Mouse (Mus musculus) neural tube, embryonic 10.5 days (tissue): ENCODE data around the gene Actrt3.

Experiments used
- DNase-seq: peaks from one replicate; pipeline ENCODE4 v3.0.0-alpha.2; 2017; ENCODE audit warnings: low spot score; ENCODE audit errors: extremely low spot score

The Actrt3 gene

DNA sequence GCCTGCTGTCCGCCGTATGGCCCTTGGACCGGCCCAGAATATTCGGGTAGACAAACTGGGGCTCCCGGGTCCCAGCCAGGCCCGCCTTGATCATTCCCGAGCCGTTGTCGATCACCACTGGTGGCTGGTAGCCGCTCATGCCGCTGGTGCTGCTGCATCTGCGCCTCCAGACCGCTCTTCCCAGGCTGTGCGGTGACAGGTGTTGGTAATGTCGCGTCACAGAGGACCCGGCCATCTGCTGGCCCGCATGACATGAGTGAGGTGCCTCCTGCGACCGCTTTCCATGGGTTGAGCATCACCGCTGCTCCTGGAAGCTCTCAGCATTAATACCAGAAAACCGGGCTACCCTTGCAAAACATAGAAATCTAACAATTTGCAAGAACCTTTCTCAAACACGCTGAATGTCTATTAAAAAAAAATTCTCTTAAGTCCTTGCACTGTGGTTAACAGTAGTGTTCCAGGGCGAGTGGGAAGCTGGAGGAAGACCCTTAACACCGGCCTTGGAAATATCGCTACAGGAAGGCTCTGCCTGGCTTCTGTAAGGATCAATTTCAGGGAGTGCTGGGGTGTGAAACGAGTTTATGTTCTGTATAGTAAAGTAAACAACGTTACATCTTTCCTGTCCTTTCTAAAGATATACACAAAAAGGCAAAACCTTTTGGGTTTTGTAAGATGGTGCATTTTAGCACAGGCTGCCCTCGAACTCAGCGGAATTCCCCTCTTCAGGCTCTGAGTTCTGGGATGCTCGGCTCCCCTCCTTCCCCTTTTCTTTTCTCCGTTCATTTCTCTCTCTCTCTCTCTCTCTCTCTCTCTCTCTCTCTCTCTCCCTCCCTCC lies at the start of gene Actrt3:
TSS of gene Actrt3 (minus strand) at position 229 of the 835 bp plus-strand sequence.
- DNase-seq: peak; percentile 67

DNA sequence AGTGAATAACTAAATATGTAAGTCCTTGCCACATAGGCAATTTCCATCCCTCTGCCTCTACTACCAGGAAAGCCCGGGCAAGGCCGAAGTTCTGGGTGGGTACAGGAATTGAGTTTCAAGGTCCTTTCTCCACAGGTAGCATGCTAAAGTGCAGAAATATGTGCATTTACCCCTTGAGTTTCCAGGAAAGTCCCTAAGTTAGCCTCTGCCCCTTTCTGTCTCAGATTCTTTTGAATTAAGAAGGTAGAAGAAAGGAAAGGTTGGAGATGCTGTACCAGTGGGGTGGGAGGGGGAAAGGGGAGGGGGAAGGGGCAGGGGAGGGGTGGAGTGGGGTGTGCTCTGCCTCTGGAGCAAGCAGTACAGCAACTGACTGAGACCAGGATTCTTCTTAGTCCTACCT lies 48.7 kb upstream of the Actrt3 start:
- no peak for DNase-seq

DNA sequence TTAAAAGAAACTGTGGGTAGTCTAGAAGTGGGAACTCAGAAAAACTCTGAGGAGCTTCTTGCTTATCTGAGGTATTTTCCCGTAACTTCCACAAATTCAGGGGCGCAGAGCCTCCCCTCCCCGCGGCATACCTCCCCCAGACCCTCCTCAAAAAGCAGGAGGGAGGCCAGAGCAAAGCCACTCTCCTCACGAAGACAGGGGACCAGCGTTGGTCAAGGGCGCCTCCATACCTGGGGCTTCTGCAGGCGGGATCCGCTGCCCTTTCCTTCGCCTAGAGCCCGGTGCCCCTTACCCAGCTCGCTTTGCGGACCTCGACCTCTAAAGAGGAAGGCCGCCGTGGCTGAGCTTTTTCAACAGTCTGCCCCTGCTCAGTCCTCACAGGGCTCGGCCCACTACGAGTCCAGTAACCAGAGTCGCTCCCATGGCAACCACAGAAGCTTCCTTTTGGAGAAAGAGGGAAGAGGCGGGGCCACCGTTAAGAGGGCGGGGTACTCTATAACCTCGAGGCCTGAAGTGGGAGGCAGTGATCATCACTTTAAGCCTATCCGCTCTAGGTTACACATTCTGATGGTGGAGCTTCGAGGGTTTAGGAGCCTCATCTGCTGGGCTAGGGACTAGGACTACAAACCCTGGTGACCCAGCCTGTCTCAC lies 47.8 kb upstream of the Actrt3 start, which contains the start of gene Lrrc34:
TSS of gene Lrrc34 (minus strand) at position 430 of the 651 bp plus-strand sequence.
- DNase-seq: peak; percentile 73

DNA sequence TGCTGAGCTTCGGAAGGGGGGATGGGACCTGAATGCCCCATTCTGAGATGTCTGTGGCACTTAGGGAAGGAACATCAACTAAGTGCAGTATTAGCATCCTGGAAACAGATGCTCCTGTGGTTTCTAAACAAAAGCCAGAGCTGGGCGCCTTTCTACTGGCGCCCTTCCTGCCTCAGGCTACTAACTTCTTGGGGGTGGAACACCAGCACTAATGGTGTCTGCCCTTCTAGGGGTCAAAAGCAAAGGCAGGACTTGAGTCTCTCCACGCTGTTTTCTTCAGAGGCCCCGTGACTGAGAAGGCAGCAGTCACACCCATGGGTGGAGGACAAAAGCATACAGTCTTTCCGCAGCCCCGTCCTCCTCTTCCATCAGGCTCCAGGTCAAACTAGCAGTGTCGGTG lies 47.0 kb upstream of the Actrt3 start:
- DNase-seq: no peak

DNA sequence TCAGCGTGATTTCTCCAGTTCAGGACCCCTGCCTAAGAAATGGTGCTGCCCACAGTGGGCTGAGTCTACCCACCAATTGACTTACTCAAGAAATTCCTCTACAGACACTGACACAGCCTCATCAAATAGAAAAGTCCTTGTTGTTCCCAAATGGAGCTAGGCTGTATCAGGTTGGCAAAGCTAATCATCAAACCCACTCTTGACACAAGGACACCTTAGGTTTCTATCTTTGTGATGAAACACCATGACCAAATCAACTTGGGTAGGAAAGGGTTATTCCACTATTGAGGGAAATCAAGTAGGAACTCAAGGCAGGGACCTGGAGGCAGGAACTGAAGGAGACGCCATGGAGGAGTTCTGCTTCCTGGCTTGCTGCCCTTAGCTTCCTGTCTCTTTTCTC lies 44.5 kb upstream of the Actrt3 start, which contains the start of gene Lrriq4:
TSS of gene Lrriq4 (plus strand) at position 301 of the 400 bp plus-strand sequence.
- no peak for DNase-seq

DNA sequence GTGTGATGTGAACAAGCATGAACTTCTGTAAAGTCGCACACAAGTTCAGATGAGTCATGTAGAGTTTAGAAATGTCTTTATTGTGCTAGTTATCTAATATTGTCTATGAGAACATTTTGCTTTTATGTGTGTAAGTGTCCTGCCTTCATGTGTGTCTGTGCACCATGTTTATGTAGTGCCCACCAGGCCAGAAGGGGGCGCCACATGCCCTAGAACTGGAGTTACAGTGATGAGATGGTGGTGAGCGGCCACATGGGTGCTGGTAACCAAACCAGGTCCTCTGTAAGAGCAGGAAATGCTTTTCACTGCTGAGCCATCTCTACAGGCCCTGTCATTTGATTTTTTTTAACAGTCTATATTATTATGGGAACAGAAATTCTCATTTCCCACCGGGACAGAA lies 35.9 kb upstream of the Actrt3 start:
- no peak for DNase-seq

DNA sequence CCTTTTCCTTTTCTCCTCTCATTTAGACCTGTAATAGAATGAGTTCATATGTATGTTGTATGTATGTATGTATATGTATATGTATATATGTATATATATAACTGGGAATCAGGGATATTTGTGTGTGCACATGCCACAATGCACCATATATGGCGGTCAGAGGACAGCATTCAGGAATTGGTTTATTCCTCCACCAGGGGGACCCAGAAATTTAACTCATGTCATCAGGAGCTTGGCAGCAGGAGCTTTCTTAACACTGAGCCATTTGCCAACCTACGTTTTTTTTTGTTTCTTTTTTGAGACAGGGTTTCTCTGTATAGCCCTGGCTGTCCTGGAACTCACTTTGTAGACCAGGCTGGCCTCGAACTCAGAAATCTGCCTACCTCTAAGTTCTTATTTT lies 33.9 kb upstream of the Actrt3 start:
- DNase-seq: no peak

DNA sequence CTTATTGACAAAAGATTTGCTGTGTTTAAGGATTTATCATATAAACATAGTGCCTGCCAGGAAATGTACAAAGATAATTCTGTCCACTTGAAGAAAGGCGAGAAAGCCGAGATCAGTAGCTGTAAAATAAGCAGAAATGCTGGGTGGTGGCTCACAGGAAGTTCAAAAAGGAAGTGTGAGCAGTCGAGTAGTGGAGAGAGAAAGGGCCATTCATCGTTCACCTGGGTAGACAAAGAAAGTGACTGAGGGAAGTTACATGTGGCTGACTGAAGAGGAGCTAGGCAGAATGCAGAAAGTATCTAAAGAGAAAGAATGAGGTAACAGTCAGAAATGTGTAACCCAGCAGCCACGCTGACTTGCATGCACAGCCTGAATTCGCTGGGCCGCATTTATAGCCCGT lies 20.4 kb upstream of the Actrt3 start:
- no peak for DNase-seq

DNA sequence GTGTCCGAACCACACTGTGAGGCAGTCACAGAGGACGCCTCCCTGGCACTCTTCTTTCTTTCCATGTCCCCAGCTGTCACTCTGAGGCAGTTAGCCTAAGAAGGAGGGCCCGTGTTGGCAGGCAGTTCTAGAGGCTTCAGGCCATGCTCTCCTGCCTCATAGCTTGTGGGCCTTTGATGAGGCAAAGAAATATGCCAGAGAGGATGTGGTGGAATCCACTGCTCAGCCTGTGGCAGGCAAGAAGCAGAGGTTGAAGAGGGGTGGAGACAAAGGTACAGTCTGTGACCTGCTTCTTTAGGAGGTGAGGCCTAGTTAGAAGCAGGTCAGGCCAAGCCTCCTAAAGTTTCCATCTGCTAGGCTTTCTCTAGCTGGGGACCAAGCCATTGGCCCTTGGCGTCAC lies 11.2 kb upstream of the Actrt3 start:
- no peak for DNase-seq

DNA sequence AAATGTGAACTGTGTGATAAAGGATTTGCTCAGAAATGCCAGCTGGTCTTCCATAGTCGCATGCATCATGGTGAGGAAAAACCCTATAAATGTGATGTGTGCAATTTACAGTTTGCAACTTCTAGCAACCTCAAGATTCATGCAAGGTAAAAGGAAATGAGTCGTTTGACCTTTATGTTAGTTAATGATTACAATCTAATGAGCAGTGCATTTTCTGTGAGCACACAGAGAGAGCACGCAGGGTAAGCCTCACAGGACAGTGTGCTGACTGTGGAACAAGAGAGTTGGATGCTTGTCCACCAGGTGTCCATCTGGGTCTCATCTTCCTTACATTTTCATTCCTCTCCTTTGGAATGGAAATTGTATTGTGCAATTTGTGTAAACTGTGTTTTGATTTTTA lies 9.3 kb upstream of the Actrt3 start:
- no peak for DNase-seq

DNA sequence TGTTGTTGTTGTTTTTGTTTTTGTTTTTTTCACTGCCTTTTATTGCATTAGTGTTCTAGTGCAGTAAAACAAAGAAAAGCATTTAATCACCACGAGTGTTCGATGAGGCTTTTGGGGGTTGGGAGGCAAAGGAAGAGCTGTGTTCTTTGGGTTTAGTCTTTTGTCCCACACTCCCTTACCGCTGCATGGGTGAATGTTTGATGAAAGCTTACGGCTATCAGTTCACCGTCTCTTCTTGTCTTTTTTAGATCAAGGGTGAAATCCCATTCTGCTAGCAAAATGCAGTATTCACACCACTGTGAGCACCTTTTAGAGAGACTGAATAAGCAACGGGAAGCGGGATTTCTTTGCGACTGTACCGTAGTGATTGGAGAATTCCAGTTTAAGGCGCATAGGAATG lies 3.5 kb upstream of the Actrt3 start:
- DNase-seq: no peak

DNA sequence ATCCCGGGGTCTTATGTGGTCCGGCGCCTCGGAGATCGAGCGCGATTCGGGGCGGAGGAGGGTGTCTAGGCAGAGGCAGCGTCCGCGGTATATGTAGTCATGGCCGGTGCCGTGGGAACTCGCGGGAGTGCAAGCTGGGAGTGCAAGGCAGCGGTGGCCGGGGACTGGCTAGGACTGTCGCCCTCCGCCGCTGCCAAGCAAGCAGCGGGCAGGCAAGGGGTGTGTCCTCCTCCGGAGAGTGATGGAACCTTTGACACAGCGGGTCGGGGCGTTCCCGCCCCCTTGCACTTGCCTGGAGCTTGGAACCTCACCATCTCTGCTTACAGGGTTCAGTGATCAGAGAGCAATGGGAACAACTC lies 3.0 kb upstream of the Actrt3 start:
- DNase-seq: no peak

DNA sequence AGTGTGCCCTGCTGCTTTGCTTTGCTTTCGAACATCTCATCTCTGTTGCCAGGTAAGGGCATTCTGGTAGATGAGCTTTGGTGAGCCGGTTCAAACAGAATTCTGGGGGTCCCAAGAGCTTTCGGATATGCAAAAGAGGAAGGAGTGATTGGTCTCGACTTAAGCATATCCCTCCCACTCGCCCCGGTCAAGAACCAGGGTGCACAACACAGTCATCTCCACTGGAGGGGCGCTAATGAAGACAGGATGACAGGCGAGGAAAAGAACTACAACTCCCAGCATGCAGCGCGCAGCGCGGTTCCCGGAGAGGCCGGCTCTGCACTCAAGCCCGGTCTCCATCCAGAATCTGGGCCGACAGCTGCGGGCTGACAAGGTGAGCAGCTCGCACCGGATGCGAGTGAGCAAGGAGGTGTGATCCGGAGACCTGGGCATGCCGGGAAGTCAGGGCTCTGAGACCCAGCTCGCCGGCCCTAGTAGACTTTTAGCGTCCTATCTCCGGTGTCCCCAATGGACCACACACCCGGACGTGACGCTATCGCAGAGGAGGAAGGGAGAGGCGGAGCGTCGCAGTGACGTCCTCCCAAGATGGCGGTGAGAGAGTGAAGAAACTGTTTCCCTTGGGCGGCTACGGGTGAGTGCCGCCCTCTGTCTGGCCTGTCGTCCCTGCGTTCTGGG lies 2.5 kb upstream of the Actrt3 start, which contains the start of gene Mynn:
TSS of gene Mynn (plus strand) at position 1 of the 675 bp plus-strand sequence.
- DNase-seq: peak; percentile 99

DNA sequence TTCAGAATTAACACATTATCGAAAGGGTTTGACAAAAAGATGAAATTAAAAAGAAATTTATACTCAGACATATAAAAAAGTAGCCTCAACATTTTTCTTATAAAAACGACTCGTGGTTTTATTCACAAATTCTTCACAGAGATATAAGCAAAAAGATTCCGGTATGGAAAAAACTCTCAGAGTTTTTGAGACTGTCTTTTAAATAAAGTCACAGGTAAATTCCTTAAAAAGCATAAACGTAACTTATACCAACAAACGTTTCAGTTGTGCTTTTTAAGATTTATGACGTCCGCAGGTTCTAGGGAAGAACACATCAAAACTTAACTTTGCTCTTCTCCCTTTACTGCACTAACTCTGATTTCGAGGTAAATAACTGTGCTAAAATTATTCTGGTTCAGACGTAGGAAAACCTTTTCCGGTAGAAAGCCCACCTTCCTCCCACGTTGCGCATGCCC lies 1.9 kb upstream of the Actrt3 start:
- DNase-seq: no peak

DNA sequence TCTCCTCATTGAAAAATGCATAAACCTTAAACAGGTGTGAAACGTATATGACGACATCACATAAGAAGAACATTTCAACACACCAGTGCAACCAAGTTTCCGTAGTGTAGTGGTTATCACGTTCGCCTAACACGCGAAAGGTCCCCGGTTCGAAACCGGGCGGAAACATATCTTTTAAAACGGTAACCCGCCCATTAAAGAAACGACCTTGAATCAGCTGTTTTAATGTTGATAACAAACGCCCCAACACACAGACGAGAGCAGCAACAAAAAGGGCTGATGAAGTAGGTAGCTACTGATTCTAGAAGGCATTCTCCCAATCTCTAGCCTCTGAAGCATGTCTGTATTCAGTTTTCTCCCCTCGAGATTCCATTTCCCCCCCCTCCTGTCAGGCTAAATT lies 1.4 kb upstream of the Actrt3 start:
- DNase-seq: peak; percentile 80

DNA sequence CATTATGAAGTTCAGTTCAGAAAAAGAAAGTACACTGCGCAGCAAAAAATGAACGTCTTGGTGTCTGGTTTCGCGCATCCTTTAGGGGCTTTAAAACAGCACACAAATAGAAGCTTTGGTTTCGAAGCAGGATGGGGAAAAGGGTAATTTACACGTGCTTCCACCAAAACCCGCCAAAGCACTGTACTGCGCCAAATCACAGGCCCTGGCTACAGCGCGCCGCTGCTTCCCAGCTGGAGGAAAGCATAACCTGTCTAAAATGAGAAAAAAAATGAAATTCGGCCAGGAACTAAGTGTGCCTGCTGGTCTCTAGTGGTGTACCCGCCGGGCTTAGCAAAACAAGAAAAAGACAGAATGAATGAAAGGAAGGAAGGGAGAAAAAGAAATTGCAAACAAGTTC lies 978 bp upstream of the Actrt3 start:
- DNase-seq: peak; percentile 68

DNA sequence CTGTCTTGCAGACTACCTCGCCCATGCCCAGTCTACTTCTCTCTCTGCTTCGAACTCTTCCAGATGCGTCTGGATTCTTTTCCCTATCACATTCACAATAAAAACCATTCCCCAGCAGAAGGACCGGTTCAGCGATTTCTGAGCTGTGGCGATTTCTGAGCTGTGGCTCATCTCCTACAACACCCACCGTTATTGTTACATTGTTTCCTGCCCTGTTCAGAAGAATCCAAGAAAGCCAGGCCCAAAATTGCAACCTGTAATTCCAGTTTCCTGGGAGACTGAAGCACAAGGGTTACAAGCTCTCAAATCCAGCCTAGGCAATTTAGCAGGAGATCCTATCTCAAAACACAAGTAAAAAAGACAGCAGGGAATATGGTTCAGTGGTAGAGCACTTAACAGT lies 2.5 kb downstream of the Actrt3 start:
- no peak for DNase-seq

DNA sequence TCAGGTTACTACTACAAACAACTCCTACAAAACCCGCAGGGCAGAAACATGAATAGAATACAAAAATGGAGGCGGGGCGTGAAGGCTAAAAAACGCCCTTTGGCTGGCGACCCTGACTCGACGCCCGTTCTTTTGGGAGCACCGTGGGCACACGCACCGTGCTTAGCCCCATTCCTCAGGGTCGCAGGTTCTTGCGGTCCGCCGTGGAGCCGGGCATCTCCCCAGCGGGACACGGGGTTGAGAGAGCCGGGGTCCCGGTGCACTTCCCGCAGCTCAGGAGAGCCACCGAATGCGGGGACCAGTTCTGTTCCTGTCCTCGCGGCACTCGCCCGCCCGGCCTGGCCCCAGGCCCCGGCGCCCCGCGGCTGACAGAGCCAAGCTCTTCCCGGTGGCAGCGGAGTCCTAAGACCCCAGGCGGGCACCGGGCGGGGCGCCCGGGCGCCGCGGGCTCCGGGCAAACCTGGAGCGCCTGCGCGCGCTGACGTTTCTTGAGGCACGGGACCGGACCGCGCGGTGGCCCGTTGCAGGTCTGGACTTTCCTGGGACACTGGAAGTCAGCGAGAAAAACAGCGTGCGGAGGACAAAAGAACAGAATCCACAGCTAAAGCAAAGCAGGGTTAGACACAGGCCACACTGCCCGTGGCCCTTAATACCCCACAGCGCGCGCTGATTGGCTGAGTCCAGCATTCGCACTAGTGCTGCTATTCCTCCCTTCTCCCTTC lies 4.5 kb downstream of the Actrt3 start:
- peak; percentile 70 for DNase-seq

DNA sequence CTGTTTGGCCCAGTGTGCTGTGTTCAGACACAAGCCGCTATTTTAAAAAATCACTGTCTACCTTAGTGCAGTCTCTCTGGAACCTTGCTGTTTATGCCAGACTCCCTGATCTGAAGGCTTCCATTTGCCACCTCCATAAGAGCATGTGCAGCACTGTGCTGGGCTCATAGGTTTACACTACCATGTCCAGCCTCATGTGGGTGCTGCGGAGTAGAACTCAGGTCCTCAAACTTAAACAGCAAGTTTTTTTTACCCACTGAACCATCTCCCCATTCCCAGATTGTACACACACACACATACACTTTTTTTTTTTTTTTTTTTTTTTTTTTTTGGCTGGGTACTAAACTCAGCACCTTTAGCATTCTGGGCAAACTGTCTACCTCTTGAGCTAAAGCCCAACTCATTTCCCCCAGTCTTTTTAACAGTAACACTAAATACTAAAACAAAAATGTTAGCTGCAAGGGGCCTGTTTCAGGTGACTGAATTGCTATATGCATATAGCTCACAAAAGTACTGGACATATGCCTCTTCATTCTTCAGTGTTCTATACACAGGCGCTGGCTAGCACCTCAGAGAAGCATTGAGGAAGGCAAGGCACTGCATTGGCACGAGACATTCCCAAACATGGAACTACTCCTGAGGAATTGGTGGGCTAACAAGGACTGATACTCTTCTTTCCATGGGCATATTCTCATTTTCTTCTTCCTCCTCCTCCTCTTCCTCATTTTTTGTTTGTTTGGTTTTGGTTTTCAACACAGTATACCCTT lies 5.8 kb downstream of the Actrt3 start:
- DNase-seq: no peak

DNA sequence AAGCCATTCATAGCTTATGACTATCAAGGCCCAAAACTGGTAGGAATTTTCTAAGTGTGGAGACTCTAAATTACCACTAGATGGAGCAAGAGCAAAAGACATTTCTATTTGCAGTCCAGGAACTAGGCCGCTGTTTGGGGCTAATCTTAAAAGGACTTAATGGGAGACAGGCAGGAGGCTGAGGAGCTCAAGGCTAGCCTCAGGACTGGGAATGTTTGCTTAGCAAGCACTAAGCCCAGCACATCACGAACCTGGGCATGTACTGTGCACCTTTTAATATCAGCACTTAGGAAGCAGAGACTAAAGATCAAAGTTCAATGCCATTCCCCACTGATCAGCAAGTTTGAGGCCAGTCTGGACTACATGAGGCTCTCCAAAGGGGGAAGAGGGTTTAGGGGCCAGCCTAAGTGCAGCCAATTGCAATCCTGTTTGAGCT lies 7.3 kb downstream of the Actrt3 start:
- peak; percentile 31 for DNase-seq

DNA sequence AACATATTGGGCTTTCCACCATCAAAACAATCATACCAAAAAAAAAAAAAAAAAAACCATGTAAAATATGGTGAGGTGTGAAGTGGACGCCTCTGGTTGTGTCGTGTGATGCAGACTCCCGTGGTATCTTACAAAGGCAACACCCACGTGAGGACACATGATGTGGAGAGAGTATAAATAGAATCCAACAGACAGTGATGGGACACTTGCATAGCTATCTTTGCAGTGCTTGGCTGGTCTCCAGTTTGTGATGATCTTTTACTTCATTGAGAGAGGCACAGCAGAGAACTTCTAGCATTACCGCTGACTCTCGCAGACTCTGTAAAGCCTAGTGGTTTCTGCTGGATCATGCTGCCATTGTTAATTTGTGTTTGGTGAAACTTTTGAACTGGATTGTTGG lies 10.9 kb downstream of the Actrt3 start:
- no peak for DNase-seq
